16 mouse cellular contexts compared by ENCODE assay signal in the genomic region with DNA sequence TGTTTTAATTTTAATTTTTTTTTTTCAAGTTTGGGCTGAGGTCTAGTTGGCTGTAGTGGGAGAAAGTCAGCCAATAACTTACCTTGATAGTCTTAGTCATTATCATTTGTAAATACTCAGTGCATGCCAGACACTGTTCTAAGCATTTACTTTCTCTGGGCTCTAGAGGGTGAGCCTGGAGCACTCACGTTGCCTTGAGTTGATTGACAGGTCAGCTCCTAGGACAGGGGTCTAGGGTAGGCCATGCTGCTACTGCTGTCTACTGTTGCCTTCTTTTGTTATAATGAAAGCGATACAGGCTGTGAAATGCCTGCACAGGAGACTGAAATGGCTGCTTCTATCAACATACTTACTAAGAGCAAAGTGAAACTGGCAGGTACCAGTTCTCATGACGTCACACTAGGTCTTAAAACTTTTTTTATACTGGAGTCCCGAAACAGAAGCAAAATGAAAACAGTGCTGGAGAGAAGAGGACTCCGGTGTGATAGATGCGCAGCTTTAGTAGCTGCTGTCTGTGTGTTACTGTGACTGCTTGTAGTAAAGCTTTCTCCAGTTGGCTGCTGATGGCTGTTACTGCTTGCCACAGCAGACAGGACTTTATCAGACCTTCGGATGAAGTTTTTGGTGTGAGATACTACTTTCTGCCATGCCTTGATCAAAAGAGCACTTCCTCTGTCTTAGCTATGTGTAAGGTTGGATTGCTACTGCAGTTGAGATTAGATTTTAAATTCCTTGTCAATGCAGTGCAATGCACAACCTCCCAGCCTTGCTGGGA.
DNase-seq lines count a peak whose midpoint lies in the region; ATAC-seq lines count a peak whose summit lies in the region.
"Had no signal": no experiment of that assay in that cellular context is flagged by ENCODE, and none has a peak within 500 bp of the region (broad histone marks: within the 10 kb centered on the region; RNA-seq: fewer than 3 reads in every experiment).

No protein-coding gene starts in this region.

- no peak overlapping the region for H3K4me2 ChIP-seq in heart, embryonic 11.5 days
- peak overlapping the region; percentile 28; the same call in 1 of the 2 replicates for H3K4me2 ChIP-seq in liver, embryonic 11.5 days
- H3K4me2 ChIP-seq: kidney, embryonic 15.5 days; limb, embryonic 13.5 days; midbrain, embryonic 11.5 days; neural tube, embryonic 13.5 days had no signal

- no peak overlapping the region for H3K4me3 ChIP-seq in heart, embryonic 11.5 days (ENCODE audit: low read depth, low read length)
- H3K4me3 ChIP-seq in liver, embryonic 11.5 days (ENCODE audit: low read depth, low read length) = no peak overlapping the region
- H3K4me3 ChIP-seq: kidney, embryonic 15.5 days; limb, embryonic 13.5 days; neural tube, embryonic 13.5 days had no signal

- no peak for ATAC-seq in heart, embryonic 11.5 days (replicated peaks; ENCODE audit: insufficient number of reproducible peaks, low FRiP score, low TSS enrichment)
- ATAC-seq in liver, embryonic 11.5 days (replicated peaks; ENCODE audit: low FRiP score) = peak; percentile 65
- ATAC-seq in megakaryocyte progenitor cell, adult 5-6 weeks (replicated peaks; ENCODE audit: poor library complexity) = peak; percentile 46

- no peak for DNase-seq in heart, postnatal 36 days
- no peak for DNase-seq in liver, embryonic 11.5 days (ENCODE audit: low spot score)
- DNase-seq in liver = no peak
- DNase-seq in R1 (ENCODE audit: low read depth, low spot score) = peak; percentile 20
- DNase-seq in cerebellum, adult 8-10 months = no peak
- DNase-seq in kidney, adult 18-20 months = no peak
- DNase-seq: adrenal gland, postnatal 25 days; B cell, adult 2 months; thymus, postnatal 36 days had no signal

- no peaks in the 10 kb centered on the region for H3K9me3 ChIP-seq in heart, embryonic 11.5 days (replicated peaks; ENCODE audit: control insufficient read depth, low read length)
- no peaks in the 10 kb centered on the region for H3K9me3 ChIP-seq in liver, embryonic 11.5 days (ENCODE audit: control insufficient read depth, low read length)
- H3K9me3 ChIP-seq: kidney, embryonic 15.5 days; limb, embryonic 13.5 days; neural tube, embryonic 13.5 days had no signal

- H3K4me1 ChIP-seq in heart, embryonic 11.5 days (ENCODE audit: control insufficient read depth, insufficient read depth, low read length) = peaks cover 23% of the 10 kb centered on the region
- H3K4me1 ChIP-seq in liver, embryonic 11.5 days (replicated peaks; ENCODE audit: control insufficient read depth, insufficient read depth, low read length) = peaks cover 20% of the 10 kb centered on the region
- H3K4me1 ChIP-seq: limb, embryonic 13.5 days; neural tube, embryonic 13.5 days had no signal

- H3K9ac ChIP-seq in heart, embryonic 11.5 days (ENCODE audit: low read depth, low read length) = no peak overlapping the region
- no peak overlapping the region for H3K9ac ChIP-seq in liver, embryonic 11.5 days (ENCODE audit: low read depth, low read length)
- H3K9ac ChIP-seq: kidney, embryonic 15.5 days; limb, embryonic 13.5 days; neural tube, embryonic 13.5 days had no signal

- 64% methylated on average over 7 of the region's 7 CpGs for WGBS in heart, embryonic 11.5 days (ENCODE audit: insufficient replicate concordance)
- 63% methylated on average over 7 of the region's 7 CpGs for WGBS in liver, embryonic 11.5 days

- H3K27ac ChIP-seq in heart, embryonic 11.5 days (ENCODE audit: low read depth, low read length) = peak overlapping the region; percentile 29; the same call in 1 of the 2 replicates
- H3K27ac ChIP-seq in liver, embryonic 11.5 days (ENCODE audit: low read depth, low read length) = no peak overlapping the region
- H3K27ac ChIP-seq: kidney, embryonic 15.5 days; limb, embryonic 13.5 days; neural tube, embryonic 13.5 days had no signal

- H3K36me3 ChIP-seq in heart, embryonic 11.5 days (ENCODE audit: control insufficient read depth, insufficient read depth, low read length) = no peaks in the 10 kb centered on the region
- peaks cover under 1% of the 10 kb centered on the region; the same call in 1 of the 2 replicates for H3K36me3 ChIP-seq in liver, embryonic 11.5 days (ENCODE audit: control insufficient read depth, insufficient read depth, low read length)

- no peaks in the 10 kb centered on the region for H3K27me3 ChIP-seq in heart, embryonic 11.5 days (ENCODE audit: control insufficient read depth, insufficient read depth, low read length)
- no peaks in the 10 kb centered on the region for H3K27me3 ChIP-seq in liver, embryonic 11.5 days (replicated peaks; ENCODE audit: control insufficient read depth, insufficient read depth, low read length)
- H3K27me3 ChIP-seq: kidney, embryonic 15.5 days; limb, embryonic 13.5 days; neural tube, embryonic 13.5 days; Patski had no signal

- intact Hi-C loops in heart, postnatal 36 days (cut with DNase I) = no loop called here
